Mouse (Mus musculus): ENCODE data around the gene Fam136a. TPM values are rescaled to one million over a fixed set of nuclear protein-coding genes. Genes with fewer than 3 reads are reported as not detected.

Fam136a gene
- 8.9 and 9.7 TPM in 2 replicates for polyA plus RNA-seq (2012; rRNA removed)

- Histone ChIP-seq H3K36me3 (ENCODE audit: control insufficient read depth, insufficient read depth, low read length) (0 out of 2 replicates have a peak, but pooled peaks cover 1% of the 10 kb centered on the region), H3K4me3 (ENCODE audit: extremely low read depth, insufficient read depth, insufficient read length) (peak within 1 kb of the TSS; percentile 67), H3K4me1 (ENCODE audit: control insufficient read depth, insufficient read depth, insufficient read length) (peaks cover 4% of the 10 kb centered on the region; the same call in 1 of the 2 replicates), H3K27ac (ENCODE audit: insufficient read depth, low read length) (peak within 1 kb of the TSS; percentile 85), H3K27me3 (ENCODE audit: control insufficient read depth, insufficient read depth, low read length) (no peaks in the 10 kb centered on the region)
- DNase-seq (ENCODE audit: low read depth in 1 of 2, low spot score in 2 of 2): peak; percentile 92 to 93
- peak; percentile 88 for TF ChIP-seq CTCF (IDR thresholded peaks at IDR 0.05; ENCODE audit: extremely low read depth, insufficient read depth, insufficient read length, insufficient replicate concordance)
- peak; percentile 68 for TF ChIP-seq POLR2A (IDR thresholded peaks at IDR 0.05; ENCODE audit: low read depth, low read length)
- under 1% methylated on average over 76 of the region's 76 CpGs for WGBS
Observed at GRCm38 (mm10) chr6:86365371-86366124, at the start of gene Fam136a. TSS of gene Fam136a (plus strand) at chr6:86365646.

- Histone ChIP-seq H3K27me3 (ENCODE audit: control insufficient read depth, insufficient read depth, low read length) (no peaks in the 10 kb centered on the region), H3K4me3 (ENCODE audit: extremely low read depth, insufficient read depth, insufficient read length) (no peak overlapping the region), H3K36me3 (ENCODE audit: control insufficient read depth, insufficient read depth, low read length) (no peaks in the 10 kb centered on the region), H3K27ac (ENCODE audit: insufficient read depth, low read length) (no peak overlapping the region), H3K4me1 (ENCODE audit: control insufficient read depth, insufficient read depth, insufficient read length) (no peaks in the 10 kb centered on the region)
- WGBS: 59% methylated on average over 1 of the region's 1 CpGs
- no peak for DNase-seq (ENCODE audit: low read depth in 1 of 2, low spot score in 2 of 2)
- TF ChIP-seq POLR2A (IDR thresholded peaks at IDR 0.05; ENCODE audit: low read depth, low read length) (no peak), CTCF (IDR thresholded peaks at IDR 0.05; ENCODE audit: extremely low read depth, insufficient read depth, insufficient read length, insufficient replicate concordance) (no peak)
Observed at GRCm38 (mm10) chr6:86317066-86317465, 48.4 kb upstream of the Fam136a start.

GRCm38 (mm10) chr6:86318855-86319254 is 46.6 kb upstream of the Fam136a start:
- no peak for DNase-seq (ENCODE audit: low read depth in 1 of 2, low spot score in 2 of 2)
- H3K27me3 ChIP-seq (ENCODE audit: control insufficient read depth, insufficient read depth, low read length): no peaks in the 10 kb centered on the region
- no peak overlapping the region for H3K27ac ChIP-seq (ENCODE audit: insufficient read depth, low read length)
- H3K4me1 ChIP-seq (ENCODE audit: control insufficient read depth, insufficient read depth, insufficient read length): no peaks in the 10 kb centered on the region
- TF ChIP-seq POLR2A (IDR thresholded peaks at IDR 0.05; ENCODE audit: low read depth, low read length): no peak
- no peak for TF ChIP-seq CTCF (IDR thresholded peaks at IDR 0.05; ENCODE audit: extremely low read depth, insufficient read depth, insufficient read length, insufficient replicate concordance)
- H3K36me3 ChIP-seq (ENCODE audit: control insufficient read depth, insufficient read depth, low read length): no peaks in the 10 kb centered on the region
- H3K4me3 ChIP-seq (ENCODE audit: extremely low read depth, insufficient read depth, insufficient read length): no peak overlapping the region
- WGBS: 83% methylated on average over 4 of the region's 4 CpGs

- WGBS: 86% methylated on average over 5 of the region's 5 CpGs
- H3K4me1 ChIP-seq (ENCODE audit: control insufficient read depth, insufficient read depth, insufficient read length): no peaks in the 10 kb centered on the region
- no peak for DNase-seq (ENCODE audit: low read depth in 1 of 2, low spot score in 2 of 2)
- H3K36me3 ChIP-seq (ENCODE audit: control insufficient read depth, insufficient read depth, low read length): no peaks in the 10 kb centered on the region
- no peak overlapping the region for H3K4me3 ChIP-seq (ENCODE audit: extremely low read depth, insufficient read depth, insufficient read length)
- no peaks in the 10 kb centered on the region for H3K27me3 ChIP-seq (ENCODE audit: control insufficient read depth, insufficient read depth, low read length)
- no peak overlapping the region for H3K27ac ChIP-seq (ENCODE audit: insufficient read depth, low read length)
- no peak for TF ChIP-seq CTCF (IDR thresholded peaks at IDR 0.05; ENCODE audit: extremely low read depth, insufficient read depth, insufficient read length, insufficient replicate concordance)
- no peak for TF ChIP-seq POLR2A (IDR thresholded peaks at IDR 0.05; ENCODE audit: low read depth, low read length)
Observed at GRCm38 (mm10) chr6:86322031-86322563, 43.3 kb upstream of the Fam136a start.

GRCm38 (mm10) chr6:86322991-86323390 is 42.5 kb upstream of the Fam136a start:
- Histone ChIP-seq H3K4me3 (ENCODE audit: extremely low read depth, insufficient read depth, insufficient read length) (no peak overlapping the region), H3K4me1 (ENCODE audit: control insufficient read depth, insufficient read depth, insufficient read length) (no peaks in the 10 kb centered on the region), H3K27me3 (ENCODE audit: control insufficient read depth, insufficient read depth, low read length) (no peaks in the 10 kb centered on the region), H3K36me3 (ENCODE audit: control insufficient read depth, insufficient read depth, low read length) (no peaks in the 10 kb centered on the region), H3K27ac (ENCODE audit: insufficient read depth, low read length) (no peak overlapping the region)
- TF ChIP-seq CTCF (IDR thresholded peaks at IDR 0.05; ENCODE audit: extremely low read depth, insufficient read depth, insufficient read length, insufficient replicate concordance) (no peak), POLR2A (IDR thresholded peaks at IDR 0.05; ENCODE audit: low read depth, low read length) (no peak)
- DNase-seq (ENCODE audit: low read depth in 1 of 2, low spot score in 2 of 2): no peak
- 93% methylated on average over 9 of the region's 9 CpGs for WGBS

GRCm38 (mm10) chr6:86324400-86324799 is 41.0 kb upstream of the Fam136a start:
- 94% methylated on average over 3 of the region's 3 CpGs for WGBS
- no peak overlapping the region for H3K27ac ChIP-seq (ENCODE audit: insufficient read depth, low read length)
- TF ChIP-seq CTCF (IDR thresholded peaks at IDR 0.05; ENCODE audit: extremely low read depth, insufficient read depth, insufficient read length, insufficient replicate concordance) (no peak), POLR2A (IDR thresholded peaks at IDR 0.05; ENCODE audit: low read depth, low read length) (no peak)
- H3K4me3 ChIP-seq (ENCODE audit: extremely low read depth, insufficient read depth, insufficient read length): no peak overlapping the region
- H3K4me1 ChIP-seq (ENCODE audit: control insufficient read depth, insufficient read depth, insufficient read length): no peaks in the 10 kb centered on the region
- DNase-seq (ENCODE audit: low read depth in 1 of 2, low spot score in 2 of 2): no peak
- no peaks in the 10 kb centered on the region for H3K36me3 ChIP-seq (ENCODE audit: control insufficient read depth, insufficient read depth, low read length)
- H3K27me3 ChIP-seq (ENCODE audit: control insufficient read depth, insufficient read depth, low read length): no peaks in the 10 kb centered on the region

- WGBS: 75% methylated on average over 5 of the region's 5 CpGs
- TF ChIP-seq POLR2A (IDR thresholded peaks at IDR 0.05; ENCODE audit: low read depth, low read length) (no peak), CTCF (IDR thresholded peaks at IDR 0.05; ENCODE audit: extremely low read depth, insufficient read depth, insufficient read length, insufficient replicate concordance) (no peak)
- Histone ChIP-seq H3K27ac (ENCODE audit: insufficient read depth, low read length) (no peak overlapping the region), H3K36me3 (ENCODE audit: control insufficient read depth, insufficient read depth, low read length) (no peaks in the 10 kb centered on the region), H3K4me3 (ENCODE audit: extremely low read depth, insufficient read depth, insufficient read length) (no peak overlapping the region), H3K27me3 (ENCODE audit: control insufficient read depth, insufficient read depth, low read length) (no peaks in the 10 kb centered on the region), H3K4me1 (ENCODE audit: control insufficient read depth, insufficient read depth, insufficient read length) (no peaks in the 10 kb centered on the region)
- no peak for DNase-seq (ENCODE audit: low read depth in 1 of 2, low spot score in 2 of 2)
Observed at GRCm38 (mm10) chr6:86325646-86326045, 39.8 kb upstream of the Fam136a start.

Measured in spleen, adult 2 months (tissue).